Mouse (Mus musculus): ENCODE results near the gene Tut1. TPM values are rescaled to one million over a fixed set of nuclear protein-coding genes. Genes with fewer than 3 reads are reported as not detected.

The Tut1 gene
- total RNA-seq (2014; rRNA removed): 20.8 and 24.5 TPM in 2 replicates
- 14.8 and 17.6 TPM in 2 replicates for polyA plus RNA-seq (2015; fragmentation: Nextera tagmentation; extraction: Ambion mirVana)

GRCm38 (mm10) chr19:8953135-8954039 is at the start of gene Tut1:
TSS of gene Tut1 (plus strand) at chr19:8953847.
- Histone ChIP-seq H3K4me3 (ENCODE audit: low read depth, low read length) (peak within 1 kb of the TSS; percentile 67), H3K9me3 (ENCODE audit: low read length) (no peaks in the 10 kb centered on the region), H3K4me2 (ENCODE audit: low read depth) (peak within 1 kb of the TSS; percentile 71), H3K4me1 (ENCODE audit: insufficient read depth) (peaks cover 22% of the 10 kb centered on the region), H3K9ac (peak within 1 kb of the TSS; percentile 69), H3K36me3 (ENCODE audit: insufficient read depth) (peaks cover 48% of the 10 kb centered on the region), H3K27ac (ENCODE audit: low read depth, low read length) (peak within 1 kb of the TSS; percentile 96), H3K27me3 (ENCODE audit: insufficient read depth, low read length) (no peaks in the 10 kb centered on the region)
- 0 out of 2 replicates have a peak, but pooled peaks have one; percentile 15 for TF ChIP-seq CTCF (IDR thresholded peaks at IDR 0.05; ENCODE audit: low read depth)
- DNase-seq (peak; percentile 99), ATAC-seq (peak; percentile 96)
- WGBS: under 1% methylated on average over 46 of the region's 46 CpGs

- H3K9ac ChIP-seq: no peak overlapping the region
- no peak for TF ChIP-seq CTCF (IDR thresholded peaks at IDR 0.05; ENCODE audit: low read depth)
- no peaks in the 10 kb centered on the region for H3K9me3 ChIP-seq (ENCODE audit: low read length)
- no peak overlapping the region for H3K4me3 ChIP-seq (ENCODE audit: low read depth, low read length)
- no peaks in the 10 kb centered on the region for H3K4me1 ChIP-seq (ENCODE audit: insufficient read depth)
- ATAC-seq (no peak), DNase-seq (no peak)
- no peaks in the 10 kb centered on the region for H3K27me3 ChIP-seq (ENCODE audit: insufficient read depth, low read length)
- no peak overlapping the region for H3K4me2 ChIP-seq (ENCODE audit: low read depth)
- WGBS: 91% methylated on average over 6 of the region's 6 CpGs
- peaks cover 91% of the 10 kb centered on the region for H3K36me3 ChIP-seq (ENCODE audit: insufficient read depth)
- H3K27ac ChIP-seq (ENCODE audit: low read depth, low read length): no peak overlapping the region
Measured at GRCm38 (mm10) chr19:8908531-8908930, 45.1 kb upstream of the Tut1 start.

GRCm38 (mm10) chr19:8911810-8912209 is 41.8 kb upstream of the Tut1 start:
- Histone ChIP-seq H3K9me3 (ENCODE audit: low read length) (no peaks in the 10 kb centered on the region), H3K27me3 (ENCODE audit: insufficient read depth, low read length) (no peaks in the 10 kb centered on the region), H3K27ac (ENCODE audit: low read depth, low read length) (no peak overlapping the region), H3K36me3 (ENCODE audit: insufficient read depth) (peaks cover 94% of the 10 kb centered on the region), H3K9ac (no peak overlapping the region), H3K4me2 (ENCODE audit: low read depth) (no peak overlapping the region), H3K4me1 (ENCODE audit: insufficient read depth) (no peaks in the 10 kb centered on the region), H3K4me3 (ENCODE audit: low read depth, low read length) (no peak overlapping the region)
- no peak for TF ChIP-seq CTCF (IDR thresholded peaks at IDR 0.05; ENCODE audit: low read depth)
- 95% methylated on average over 5 of the region's 5 CpGs for WGBS
- DNase-seq (no peak), ATAC-seq (no peak)

- H3K9me3 ChIP-seq (ENCODE audit: low read length): no peaks in the 10 kb centered on the region
- no peaks in the 10 kb centered on the region for H3K4me1 ChIP-seq (ENCODE audit: insufficient read depth)
- H3K36me3 ChIP-seq (ENCODE audit: insufficient read depth): peaks cover 70% of the 10 kb centered on the region
- no peak overlapping the region for H3K27ac ChIP-seq (ENCODE audit: low read depth, low read length)
- H3K27me3 ChIP-seq (ENCODE audit: insufficient read depth, low read length): no peaks in the 10 kb centered on the region
- ATAC-seq (no peak), DNase-seq (no peak)
- H3K9ac ChIP-seq: no peak overlapping the region
- 96% methylated on average over 3 of the region's 3 CpGs for WGBS
- no peak overlapping the region for H3K4me2 ChIP-seq (ENCODE audit: low read depth)
- no peak for TF ChIP-seq CTCF (IDR thresholded peaks at IDR 0.05; ENCODE audit: low read depth)
- H3K4me3 ChIP-seq (ENCODE audit: low read depth, low read length): no peak overlapping the region
Measured at GRCm38 (mm10) chr19:8914212-8914611, 39.4 kb upstream of the Tut1 start.

GRCm38 (mm10) chr19:8919000-8919399 is 34.6 kb upstream of the Tut1 start:
- no peak overlapping the region for H3K9ac ChIP-seq
- ATAC-seq: no peak
- WGBS: 94% methylated on average over 3 of the region's 3 CpGs

GRCm38 (mm10) chr19:8919684-8920072 is 34.0 kb upstream of the Tut1 start:
- H3K4me2 ChIP-seq (ENCODE audit: low read depth): peak overlapping the region; percentile 79
- no peak overlapping the region for H3K9ac ChIP-seq
- ATAC-seq: no peak
- no peaks in the 10 kb centered on the region for H3K27me3 ChIP-seq (ENCODE audit: insufficient read depth, low read length)
- H3K9me3 ChIP-seq (ENCODE audit: low read length): no peaks in the 10 kb centered on the region
- no peak for TF ChIP-seq CTCF (IDR thresholded peaks at IDR 0.05; ENCODE audit: low read depth)
- peaks cover 18% of the 10 kb centered on the region for H3K36me3 ChIP-seq (ENCODE audit: insufficient read depth)
- H3K27ac ChIP-seq (ENCODE audit: low read depth, low read length): peak overlapping the region; percentile 86
- peaks cover 14% of the 10 kb centered on the region for H3K4me1 ChIP-seq (ENCODE audit: insufficient read depth)
- 70% methylated on average over 6 of the region's 6 CpGs for WGBS
- H3K4me3 ChIP-seq (ENCODE audit: low read depth, low read length): peak overlapping the region; percentile 89
- DNase-seq: no peak

More at GRCm38 (mm10) chr19:8919000-8919399, 34.6 kb upstream of the Tut1 start:
- Histone ChIP-seq H3K4me3 (ENCODE audit: low read depth, low read length) (no peak overlapping the region), H3K27me3 (ENCODE audit: insufficient read depth, low read length) (no peaks in the 10 kb centered on the region), H3K9me3 (ENCODE audit: low read length) (no peaks in the 10 kb centered on the region), H3K4me1 (ENCODE audit: insufficient read depth) (peaks cover 14% of the 10 kb centered on the region), H3K4me2 (ENCODE audit: low read depth) (no peak overlapping the region), H3K36me3 (ENCODE audit: insufficient read depth) (peaks cover 24% of the 10 kb centered on the region), H3K27ac (ENCODE audit: low read depth, low read length) (no peak overlapping the region)
- no peak for DNase-seq
- TF ChIP-seq CTCF (IDR thresholded peaks at IDR 0.05; ENCODE audit: low read depth): no peak
